ENCODE assay signal across 19 mouse cellular contexts in the genomic region with DNA sequence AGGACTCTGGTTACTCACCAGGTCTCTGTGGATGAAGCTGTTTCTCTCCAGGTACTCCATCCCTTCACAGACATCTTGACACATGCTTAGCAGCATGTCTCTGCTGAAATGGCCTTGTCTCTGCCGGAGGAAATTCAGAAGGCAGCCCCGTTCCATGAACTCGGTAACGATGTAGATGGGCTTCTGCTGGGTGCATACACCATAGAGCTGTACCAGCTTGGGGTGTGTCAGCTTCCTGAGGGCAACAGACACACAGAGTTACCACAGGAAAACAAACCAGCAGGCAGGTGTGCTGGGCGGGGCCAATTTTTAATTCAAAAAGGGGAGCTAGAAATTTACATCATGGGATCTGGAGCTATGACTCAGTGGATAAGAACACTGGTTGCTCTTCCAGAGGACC. TPM values are rescaled to one million over a fixed set of nuclear protein-coding genes. Genes with fewer than 3 reads are reported as not detected.
DNase-seq lines count a peak whose midpoint lies in the region; ATAC-seq lines count a peak whose summit lies in the region.
"Had no signal": no experiment of that assay in that cellular context is flagged by ENCODE, and none has a peak within 500 bp of the region (broad histone marks: within the 10 kb centered on the region; RNA-seq: fewer than 3 reads in every experiment).

No protein-coding gene starts in this region.

- DNase-seq in naive thymus-derived CD4-positive, alpha-beta T cell, adult 2 months (ENCODE audit: low read depth): peak; percentile 56
- DNase-seq in thymus, postnatal 25 days: peak; percentile 66
- no peak for DNase-seq in urinary bladder, postnatal 36 days (ENCODE audit: low spot score in 2 of 2)
- no peak for DNase-seq in cerebellum, postnatal 25 days
- DNase-seq: cerebellum, adult 8-10 months; embryo, embryonic 11 days; heart, postnatal 10 days; liver, postnatal 0 days; lung, postnatal 4 days; midbrain, embryonic 14.5 days had no signal

- H3K36me3 ChIP-seq in kidney, embryonic 14.5 days (ENCODE audit: control insufficient read depth, insufficient read depth, low read length): no peaks in the 10 kb centered on the region
- peaks cover 9% of the 10 kb centered on the region; the same call in 1 of the 2 replicates for H3K36me3 ChIP-seq in kidney, embryonic 15.5 days
- H3K36me3 ChIP-seq in kidney, embryonic 16.5 days (ENCODE audit: insufficient read depth, low read length): no peaks in the 10 kb centered on the region; the same call in 1 of the 2 replicates
- H3K36me3 ChIP-seq: forebrain, embryonic 12.5 days; hindbrain, embryonic 15.5 days; limb, embryonic 15.5 days had no signal

- H3K4me3 ChIP-seq in kidney, embryonic 14.5 days (ENCODE audit: low read length): no peak overlapping the region
- no peak overlapping the region for H3K4me3 ChIP-seq in kidney, embryonic 15.5 days (replicated peaks)
- H3K4me3 ChIP-seq in kidney, embryonic 16.5 days (ENCODE audit: low read length): no peak overlapping the region
- H3K4me3 ChIP-seq: forebrain, embryonic 12.5 days; hindbrain, embryonic 15.5 days; limb, embryonic 15.5 days had no signal

- H3K4me1 ChIP-seq in kidney, embryonic 14.5 days (ENCODE audit: control insufficient read depth, insufficient read depth, low read length): no peaks in the 10 kb centered on the region
- no peaks in the 10 kb centered on the region for H3K4me1 ChIP-seq in kidney, embryonic 15.5 days
- H3K4me1 ChIP-seq in kidney, embryonic 16.5 days (ENCODE audit: insufficient read depth, low read length): no peaks in the 10 kb centered on the region
- H3K4me1 ChIP-seq: hindbrain, embryonic 15.5 days; limb, embryonic 15.5 days had no signal

- no peak overlapping the region for H3K4me2 ChIP-seq in kidney, embryonic 14.5 days (replicated peaks; ENCODE audit: low read depth, low read length)
- no peak overlapping the region for H3K4me2 ChIP-seq in kidney, embryonic 15.5 days
- no peak overlapping the region for H3K4me2 ChIP-seq in kidney, embryonic 16.5 days (replicated peaks; ENCODE audit: low read depth, low read length)
- H3K4me2 ChIP-seq: forebrain, embryonic 12.5 days; hindbrain, embryonic 15.5 days; limb, embryonic 15.5 days had no signal

- H3K9ac ChIP-seq in kidney, embryonic 14.5 days (ENCODE audit: low read depth, low read length): no peak overlapping the region
- no peak overlapping the region for H3K9ac ChIP-seq in kidney, embryonic 15.5 days
- no peak overlapping the region for H3K9ac ChIP-seq in kidney, embryonic 16.5 days (replicated peaks; ENCODE audit: low read length)
- H3K9ac ChIP-seq: forebrain, embryonic 12.5 days; hindbrain, embryonic 15.5 days; limb, embryonic 15.5 days; liver, postnatal 0 days had no signal

- H3K9me3 ChIP-seq in kidney, embryonic 14.5 days (ENCODE audit: control insufficient read depth, low read length): no peaks in the 10 kb centered on the region
- H3K9me3 ChIP-seq in kidney, embryonic 15.5 days (replicated peaks): no peaks in the 10 kb centered on the region
- H3K9me3 ChIP-seq in kidney, embryonic 16.5 days (ENCODE audit: low read length): no peaks in the 10 kb centered on the region
- H3K9me3 ChIP-seq: forebrain, embryonic 12.5 days; hindbrain, embryonic 15.5 days; limb, embryonic 15.5 days had no signal

- H3K27me3 ChIP-seq in kidney, embryonic 14.5 days (ENCODE audit: control insufficient read depth, insufficient read depth, low read length): no peaks in the 10 kb centered on the region
- H3K27me3 ChIP-seq in kidney, embryonic 15.5 days: no peaks in the 10 kb centered on the region
- no peaks in the 10 kb centered on the region for H3K27me3 ChIP-seq in kidney, embryonic 16.5 days (ENCODE audit: insufficient read depth, low read length)
- H3K27me3 ChIP-seq: forebrain, embryonic 12.5 days; hindbrain, embryonic 15.5 days; limb, embryonic 15.5 days; Patski had no signal

- no peak for ATAC-seq in kidney, embryonic 14.5 days (ENCODE audit: low FRiP score, low TSS enrichment)
- ATAC-seq in kidney, embryonic 15.5 days (replicated peaks; ENCODE audit: low FRiP score): no peak
- ATAC-seq in CD4-positive, CD25-positive, alpha-beta regulatory T cell, adult 4 months: peak; percentile 33
- ATAC-seq in kidney, embryonic 16.5 days (ENCODE audit: low FRiP score, low TSS enrichment): no peak
- ATAC-seq: liver, postnatal 0 days; Patski had no signal

- H3K27ac ChIP-seq in kidney, embryonic 14.5 days (ENCODE audit: low read depth, low read length): peak overlapping the region; percentile 24; the same call in 1 of the 2 replicates
- no peak overlapping the region for H3K27ac ChIP-seq in kidney, embryonic 15.5 days
- no peak overlapping the region for H3K27ac ChIP-seq in kidney, embryonic 16.5 days (ENCODE audit: low read length)
- H3K27ac ChIP-seq: forebrain, embryonic 12.5 days; hindbrain, embryonic 15.5 days; kidney, postnatal 0 days; limb, embryonic 15.5 days had no signal

- WGBS in kidney, embryonic 14.5 days: 91% methylated on average over 5 of the region's 5 CpGs
- 88% methylated on average over 5 of the region's 5 CpGs for WGBS in kidney, embryonic 15.5 days
- 95% methylated on average over 5 of the region's 5 CpGs for WGBS in kidney, embryonic 16.5 days

RNA-seq across cellular contexts. Expression of a gene that starts 11.0 kb away (rescaled TPM):
- polyA plus RNA-seq in kidney, embryonic 14.5 days (2014; fragmentation: Nextera tagmentation; extraction: Ambion mirVana): 0.26 TPM in 1 of 2 replicates, not detected in the other
- polyA plus RNA-seq in kidney, embryonic 15.5 days (2015; fragmentation: Nextera tagmentation; extraction: Ambion mirVana): 0.10 TPM in 1 of 2 replicates, not detected in the other
- 10 to 100 TPM; 69.9 to 78.6 TPM for polyA plus RNA-seq in CD4-positive, CD25-positive, alpha-beta regulatory T cell, adult 4 months (2017; shearing (Covaris generic))
- polyA plus RNA-seq in kidney, embryonic 16.5 days (2015; fragmentation: Nextera tagmentation; extraction: Ambion mirVana): 0.06 and 0.28 TPM in 2 replicates
- polyA plus RNA-seq: forebrain, embryonic 12.5 days had no signal

Comparison
In these comparisons a context has a peak if more than half of its experiments do, and no peak if none do; other contexts are left out.
1. DNase-seq: peak in naive thymus-derived CD4-positive, alpha-beta T cell, adult 2 months (single experiment) and thymus, postnatal 25 days (single experiment); none in urinary bladder, postnatal 36 days (0 of 2) and cerebellum, postnatal 25 days (0 of 2).
2. RNA of a gene that starts 11.0 kb away (polyA plus RNA-seq): 69.9 to 78.6 TPM in CD4-positive, CD25-positive, alpha-beta regulatory T cell, adult 4 months; 0.10 TPM in kidney, embryonic 15.5 days, 0.26 TPM in kidney, embryonic 14.5 days and 0.06 to 0.28 TPM in kidney, embryonic 16.5 days; every median in the first group is over 10 times any median in the second.